Mouse (Mus musculus) liver, postnatal 0 days (tissue): ENCODE results near the gene Strip2. TPM values are rescaled to one million over a fixed set of nuclear protein-coding genes. Genes with fewer than 3 reads are reported as not detected.

ENCODE experiments used
- ATAC-seq: fragments of 200-750 bp; cut with Nextera tagmentation; 2 replicates; pipeline ENCODE4 v1.8.0; 2017; ENCODE audit warnings: mild to moderate bottlenecking, moderate library complexity
- DNase-seq: peaks from one replicate; pipeline ENCODE4 v3.0.0-alpha.2; 2016
- H3K27ac ChIP-seq: fragments of 300-500 bp; sonication (generic); 2 replicates; pipeline ENCODE4 v1.5.1; 2014; ENCODE audit warnings: antibody characterized with exemption, moderate library complexity, mild to moderate bottlenecking, low read depth
- H3K27me3 ChIP-seq: fragments of 300-500 bp; sonication (generic); 2 replicates; pipeline ENCODE4 v1.6.1; 2014; ENCODE audit warnings: low read length, control low read depth, mixed read lengths; ENCODE audit not compliant: insufficient read depth
- H3K36me3 ChIP-seq: fragments of 300-500 bp; sonication (generic); replicated peaks from 2 replicates; pipeline ENCODE4 v1.6.1; 2014; ENCODE audit warnings: mild to moderate bottlenecking, control low read depth, low read length, moderate library complexity, mixed read lengths; ENCODE audit not compliant: insufficient read depth
- H3K4me1 ChIP-seq: fragments of 300-500 bp; sonication (generic); 2 replicates; pipeline ENCODE4 v1.6.1; 2014; ENCODE audit warnings: antibody characterized with exemption, mild to moderate bottlenecking, control low read depth; ENCODE audit not compliant: insufficient read depth
- H3K4me2 ChIP-seq: fragments of 300-500 bp; sonication (generic); 2 replicates; pipeline ENCODE4 v1.6.1; 2014; ENCODE audit warnings: low read depth, mild to moderate bottlenecking, low read length, moderate library complexity, mixed read lengths
- H3K4me3 ChIP-seq: fragments of 300-500 bp; sonication (generic); 2 replicates; pipeline ENCODE4 v1.5.1; 2014; ENCODE audit warnings: low read depth, low read length
- H3K9ac ChIP-seq: fragments of 300-500 bp; sonication (generic); replicated peaks from 2 replicates; pipeline ENCODE4 v1.6.1; 2014; ENCODE audit warnings: mild to moderate bottlenecking, moderate library complexity
- H3K9me3 ChIP-seq: fragments of 300-500 bp; sonication (generic); 2 replicates; pipeline ENCODE4 v1.6.1; 2016; ENCODE audit warnings: mild to moderate bottlenecking, control low read depth, low read length, mixed read lengths
- CTCF ChIP-seq: sonication (generic); IDR thresholded peaks from 2 replicates; pipeline ENCODE4 v1.5.1; 2016; ENCODE audit warnings: antibody characterized with exemption, low read depth
- EP300 ChIP-seq: IDR thresholded peaks from 2 replicates; pipeline ENCODE4 v1.6.1; 2016; ENCODE audit warnings: antibody characterized with exemption, low read depth, mild to moderate bottlenecking
- WGBS: fragments of 180-500 bp; shearing (Covaris S2); extraction: QIAGEN DNeasy Blood & Tissue Kit; methylation state at CpG from one replicate; pipeline ENCODE4 v1.1.7; 2014; ENCODE audit not compliant: insufficient replicate concordance; 5-methylcytosine and 5-hydroxymethylcytosine counted together
- polyA plus RNA-seq: library from polyadenylated mRNA; unstranded; fragments of >200 nt; fragmentation: Nextera tagmentation; extraction: Ambion mirVana; gene quantifications from 2 replicates; pipeline ENCODE4 v1.2.1, GENCODE M21; 2015

The Strip2 gene
- polyA plus RNA-seq, 1 experiment from 2014 or later: 0.23 TPM

DNA sequence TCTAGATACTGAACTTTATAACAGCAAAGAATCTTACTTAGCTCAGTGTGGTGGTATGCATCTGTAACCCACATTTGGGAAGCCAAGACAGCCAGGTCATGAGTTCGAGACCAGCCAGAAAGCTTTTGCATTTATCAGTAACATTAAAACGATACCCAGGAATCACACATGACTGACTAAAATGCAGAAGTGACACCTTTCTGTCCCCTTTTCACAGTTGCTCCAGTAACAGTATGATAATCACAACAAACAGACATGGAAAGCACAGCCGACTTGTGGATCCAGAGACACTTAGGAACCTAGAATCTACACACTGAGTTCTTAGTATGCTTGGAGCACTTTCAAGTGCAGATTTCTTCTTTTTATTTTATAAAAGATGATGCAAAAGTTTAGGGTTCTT, 36.0 kb upstream of the Strip2 start:
- no peak overlapping the region for H3K4me3 ChIP-seq
- ATAC-seq (no peak), DNase-seq (no peak)
- 0 out of 2 replicates have a peak, but pooled peaks cover 3% of the 10 kb centered on the region for H3K36me3 ChIP-seq
- H3K9ac ChIP-seq: no peak overlapping the region
- no peak overlapping the region for H3K27ac ChIP-seq
- H3K27me3 ChIP-seq: no peaks in the 10 kb centered on the region
- 78% methylated on average over 3 of the region's 3 CpGs for WGBS
- TF ChIP-seq EP300: no peak
- no peak for TF ChIP-seq CTCF
- H3K4me2 ChIP-seq: no peak overlapping the region
- H3K4me1 ChIP-seq: no peaks in the 10 kb centered on the region
- no peaks in the 10 kb centered on the region for H3K9me3 ChIP-seq

DNA sequence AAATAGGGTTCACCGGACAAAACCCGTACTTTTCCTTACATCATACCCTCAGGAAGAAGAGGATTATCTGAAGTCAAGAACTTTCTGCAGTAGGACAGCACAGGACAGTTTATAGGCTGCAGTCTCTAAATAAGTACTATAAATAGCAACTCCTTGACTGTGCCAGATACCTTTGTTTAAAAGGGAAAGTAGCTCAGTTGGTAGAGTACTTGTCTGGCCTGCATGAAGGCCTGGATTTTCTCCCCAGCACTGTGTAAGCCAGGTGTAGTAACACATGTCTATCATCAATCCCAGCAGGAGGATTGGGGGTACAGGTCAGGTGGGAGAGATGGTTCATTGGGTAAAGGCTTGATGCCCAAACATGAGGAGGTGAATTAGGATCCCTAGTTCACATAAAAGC, 34.9 kb upstream of the Strip2 start:
- Histone ChIP-seq H3K4me2 (no peak overlapping the region), H3K36me3 (0 out of 2 replicates have a peak, but pooled peaks cover 3% of the 10 kb centered on the region), H3K4me3 (no peak overlapping the region), H3K27ac (no peak overlapping the region), H3K27me3 (no peaks in the 10 kb centered on the region), H3K4me1 (no peaks in the 10 kb centered on the region), H3K9ac (no peak overlapping the region), H3K9me3 (no peaks in the 10 kb centered on the region)
- ATAC-seq (no peak), DNase-seq (no peak)
- 83% methylated on average over 2 of the region's 2 CpGs for WGBS
- no peak for TF ChIP-seq CTCF
- TF ChIP-seq EP300: no peak

- H3K36me3 ChIP-seq: 0 out of 2 replicates have a peak, but pooled peaks cover 3% of the 10 kb centered on the region
- WGBS: 79% methylated on average over 6 of the region's 6 CpGs
- no peaks in the 10 kb centered on the region for H3K27me3 ChIP-seq
- DNase-seq (no peak), ATAC-seq (no peak)
- H3K9me3 ChIP-seq: no peaks in the 10 kb centered on the region
- H3K4me2 ChIP-seq: no peak overlapping the region
- TF ChIP-seq CTCF (no peak), EP300 (no peak)
- no peaks in the 10 kb centered on the region for H3K4me1 ChIP-seq
- no peak overlapping the region for H3K4me3 ChIP-seq
- no peak overlapping the region for H3K27ac ChIP-seq
- H3K9ac ChIP-seq: no peak overlapping the region
These were observed 33.9 kb upstream of the Strip2 start for GRCm38 (mm10) chr6:29882870-29883269.

DNA sequence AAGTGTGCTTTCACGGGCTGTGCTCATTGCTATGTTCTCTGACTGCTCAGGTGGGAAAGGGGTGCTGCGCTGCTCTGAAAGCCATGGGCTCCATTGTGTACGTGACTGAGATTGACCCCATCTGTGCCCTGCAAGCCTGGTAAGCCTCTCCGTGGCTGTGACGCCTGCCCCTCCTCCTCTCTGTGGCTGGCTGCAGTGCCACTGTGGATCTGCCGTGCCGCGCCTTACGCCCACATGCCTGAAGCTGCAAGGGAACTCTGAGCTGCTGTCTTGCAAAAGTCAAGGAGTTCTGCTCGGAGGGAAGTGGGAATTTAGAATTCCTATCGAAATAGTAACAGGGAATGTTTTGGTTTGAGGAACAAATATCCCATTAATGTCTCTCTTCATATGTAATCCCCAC, 25.7 kb upstream of the Strip2 start:
- Histone ChIP-seq H3K9me3 (no peaks in the 10 kb centered on the region), H3K4me1 (no peaks in the 10 kb centered on the region), H3K9ac (no peak overlapping the region), H3K27me3 (no peaks in the 10 kb centered on the region), H3K27ac (no peak overlapping the region), H3K4me3 (no peak overlapping the region), H3K4me2 (no peak overlapping the region), H3K36me3 (no peaks in the 10 kb centered on the region)
- DNase-seq (no peak), ATAC-seq (no peak)
- TF ChIP-seq EP300 (no peak), CTCF (no peak)
- WGBS: 81% methylated on average over 11 of the region's 11 CpGs

DNA sequence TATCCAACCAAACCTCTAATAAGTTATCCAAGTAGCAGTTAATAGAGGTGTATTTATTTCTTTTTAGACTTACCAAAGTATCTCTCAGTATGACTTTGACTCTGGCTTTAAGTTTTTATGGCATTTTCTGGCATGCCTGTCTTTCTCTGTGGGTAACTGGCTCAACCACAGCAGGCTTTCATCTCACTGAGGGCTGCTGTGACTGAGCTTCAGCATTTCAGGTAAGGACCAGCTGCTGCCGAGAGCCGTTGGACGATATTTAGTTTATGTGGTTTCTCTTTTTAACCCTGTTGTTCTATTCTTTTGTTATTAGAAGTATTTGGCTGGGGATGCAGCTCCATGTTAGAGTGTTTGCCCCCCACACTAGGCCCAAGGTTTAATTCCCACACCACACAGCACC, 19.8 kb upstream of the Strip2 start:
- TF ChIP-seq CTCF: no peak
- TF ChIP-seq EP300: no peak
- no peaks in the 10 kb centered on the region for H3K4me1 ChIP-seq
- no peaks in the 10 kb centered on the region for H3K36me3 ChIP-seq
- no peak overlapping the region for H3K4me2 ChIP-seq
- ATAC-seq (no peak), DNase-seq (no peak)
- no peak overlapping the region for H3K27ac ChIP-seq
- no peak overlapping the region for H3K4me3 ChIP-seq
- H3K9ac ChIP-seq: no peak overlapping the region
- 90% methylated on average over 3 of the region's 3 CpGs for WGBS
- H3K27me3 ChIP-seq: no peaks in the 10 kb centered on the region
- no peaks in the 10 kb centered on the region for H3K9me3 ChIP-seq

DNA sequence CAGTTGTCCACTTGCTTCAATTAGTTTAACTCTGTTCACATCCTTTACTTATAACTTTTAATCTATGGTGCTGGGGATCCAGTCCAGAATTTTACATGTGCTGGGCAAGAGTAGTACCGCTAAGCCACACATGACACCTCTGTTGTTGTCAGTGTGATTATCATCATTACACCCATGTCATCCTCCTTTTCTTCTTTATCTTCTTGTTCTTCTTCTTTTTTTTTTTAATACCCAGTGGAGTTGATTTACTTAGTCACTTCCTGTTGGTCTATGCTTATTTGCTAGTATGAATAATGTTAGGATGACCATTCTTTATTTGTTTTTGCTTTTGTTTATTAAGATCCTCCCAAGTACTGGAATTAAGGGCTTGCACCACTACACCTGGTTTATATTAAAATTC, 15.4 kb upstream of the Strip2 start:
- ATAC-seq (no peak), DNase-seq (no peak)
- Histone ChIP-seq H3K36me3 (0 out of 2 replicates have a peak, but pooled peaks cover 5% of the 10 kb centered on the region), H3K4me1 (no peaks in the 10 kb centered on the region), H3K27ac (no peak overlapping the region), H3K27me3 (no peaks in the 10 kb centered on the region), H3K4me3 (no peak overlapping the region), H3K9me3 (no peaks in the 10 kb centered on the region), H3K4me2 (no peak overlapping the region), H3K9ac (no peak overlapping the region)
- TF ChIP-seq CTCF: no peak
- no peak for TF ChIP-seq EP300
- 80% methylated on average over 1 of the region's 1 CpGs for WGBS

- Histone ChIP-seq H3K27ac (no peak overlapping the region), H3K9me3 (no peaks in the 10 kb centered on the region), H3K4me2 (no peak overlapping the region), H3K9ac (no peak overlapping the region), H3K4me1 (no peaks in the 10 kb centered on the region), H3K4me3 (no peak overlapping the region), H3K27me3 (no peaks in the 10 kb centered on the region), H3K36me3 (0 out of 2 replicates have a peak, but pooled peaks cover 5% of the 10 kb centered on the region)
- DNase-seq (no peak), ATAC-seq (no peak)
- TF ChIP-seq EP300: no peak
- TF ChIP-seq CTCF: no peak
- WGBS: 52% methylated on average over 2 of the region's 2 CpGs
These were observed 14.6 kb upstream of the Strip2 start for GRCm38 (mm10) chr6:29902256-29902655.
